Mouse (Mus musculus) 3134 (cell line): ENCODE measurements around the gene Nr4a2.

ENCODE experiments used
- DNase-seq: peaks from one replicate; pipeline ENCODE4 v3.0.0-alpha.2; 2011; ENCODE audit warnings: low spot score; ENCODE audit not compliant: insufficient read length; ENCODE audit errors: extremely low read depth

Gene Nr4a2

DNA sequence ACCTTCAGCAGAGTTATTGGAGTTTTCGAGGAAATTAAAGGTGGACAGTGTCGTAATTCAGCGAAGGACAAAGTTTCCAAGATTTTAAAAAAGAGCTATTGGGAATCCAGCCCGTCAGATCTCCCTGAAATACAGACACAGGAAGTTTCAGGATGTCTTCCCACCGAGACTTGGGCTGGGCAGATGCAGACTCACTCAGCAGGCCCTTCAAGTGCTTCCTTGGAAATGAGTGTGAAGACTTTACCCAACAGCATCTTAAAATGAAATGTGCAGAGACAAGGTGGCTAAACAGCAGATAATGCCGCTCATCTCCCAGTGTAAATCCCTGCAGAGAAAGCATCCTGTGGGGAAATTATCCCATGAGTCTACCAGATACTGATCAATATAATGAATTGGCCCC, 10.9 kb downstream of the Nr4a2 start:
- no peak for DNase-seq

DNA sequence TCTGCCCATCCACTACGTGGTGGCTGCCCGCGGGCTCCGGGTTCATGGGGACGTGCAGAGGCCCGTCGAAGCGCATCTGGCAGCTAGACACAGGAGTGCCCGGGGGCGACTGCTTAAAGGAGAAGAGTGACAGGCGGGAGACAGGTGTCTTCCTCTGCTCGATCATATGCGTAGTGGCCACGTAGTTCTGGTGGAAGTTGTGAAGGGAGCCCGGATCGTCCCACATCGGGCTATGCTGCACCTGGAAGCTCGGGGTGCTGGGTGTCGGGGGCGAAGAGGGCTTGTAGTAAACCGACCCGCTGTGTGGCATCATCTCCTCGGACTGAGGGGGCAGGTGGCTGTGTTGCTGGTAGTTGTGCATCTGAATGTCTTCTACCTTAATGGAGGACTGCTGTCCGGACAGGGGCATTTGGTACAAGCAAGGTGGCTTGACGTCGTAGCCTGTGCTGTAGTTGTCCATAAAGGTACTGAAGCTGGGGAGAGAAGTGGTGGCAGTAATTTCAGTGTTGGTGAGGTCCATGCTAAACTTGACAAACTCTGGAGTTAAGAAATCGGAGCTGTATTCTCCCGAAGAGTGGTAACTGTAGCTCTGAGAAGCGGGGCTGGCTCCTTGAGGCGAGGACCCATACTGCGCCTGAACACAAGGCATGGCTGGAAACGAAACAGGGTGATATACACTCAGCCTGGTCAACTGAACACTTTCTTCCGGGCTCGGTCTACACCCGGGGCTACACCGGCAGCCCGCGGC, 11.8 kb downstream of the Nr4a2 start:
- DNase-seq, result no peak

- no peak for DNase-seq
Observed at GRCm38 (mm10) chr2:57111011-57111790, 12.6 kb downstream of the Nr4a2 start.

GRCm38 (mm10) chr2:57110401-57110800, 13.4 kb downstream of the Nr4a2 start:
- no peak for DNase-seq

- DNase-seq, result no peak
Observed at GRCm38 (mm10) chr2:57109926-57110325, 13.9 kb downstream of the Nr4a2 start.

GRCm38 (mm10) chr2:57109301-57109700, 14.5 kb downstream of the Nr4a2 start:
- DNase-seq, result no peak

DNA sequence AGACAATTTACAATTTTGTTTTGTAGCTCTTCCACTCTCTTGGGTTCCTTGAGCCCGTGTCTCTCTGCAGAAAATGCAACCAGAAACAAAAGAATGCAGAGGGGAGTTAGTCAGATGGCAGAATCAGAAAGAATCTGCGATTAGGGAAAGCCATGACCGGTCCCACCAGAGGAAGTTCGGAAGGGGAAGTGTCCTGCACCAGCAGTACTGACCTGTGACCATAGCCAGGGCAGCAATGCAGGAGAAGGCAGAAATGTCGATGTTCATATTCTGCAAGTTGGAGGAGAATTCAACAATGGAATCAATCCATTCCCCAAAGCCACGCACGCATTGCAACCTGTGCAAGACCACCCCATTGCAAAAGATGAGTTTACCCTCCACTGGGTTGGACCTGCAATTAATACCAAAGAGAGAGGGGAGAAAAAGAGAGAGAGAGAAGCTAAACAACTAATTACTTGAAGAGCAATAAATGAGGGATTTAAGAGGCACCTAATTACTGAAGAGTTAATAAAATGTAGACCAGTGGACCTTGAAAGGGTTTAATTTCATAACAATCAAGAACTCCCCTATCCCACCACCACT, 15.4 kb downstream of the Nr4a2 start:
- no peak for DNase-seq

GRCm38 (mm10) chr2:57105401-57105800, 18.4 kb downstream of the Nr4a2 start:
- no peak for DNase-seq

DNA sequence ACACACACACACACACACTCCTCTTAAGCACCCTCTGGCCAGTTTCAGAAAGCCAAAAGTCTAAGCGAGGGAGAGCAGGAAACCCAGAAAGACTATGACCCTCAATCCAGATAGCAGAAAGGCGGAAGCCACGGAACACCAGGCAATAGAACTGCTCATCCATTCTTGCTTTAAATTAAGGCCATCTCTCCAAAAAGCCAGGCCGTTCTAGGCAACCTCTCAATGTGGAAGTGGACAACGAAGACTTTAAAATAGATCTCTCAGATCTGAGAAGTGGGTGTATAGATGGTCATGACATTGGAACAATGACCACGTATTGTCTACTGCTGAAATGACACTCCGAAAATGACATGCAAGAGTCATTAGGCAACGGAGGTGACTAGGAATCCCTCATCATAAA, 19.1 kb downstream of the Nr4a2 start:
- DNase-seq, result no peak

- no peak for DNase-seq
Observed at GRCm38 (mm10) chr2:57103845-57104660, 19.8 kb downstream of the Nr4a2 start.

DNA sequence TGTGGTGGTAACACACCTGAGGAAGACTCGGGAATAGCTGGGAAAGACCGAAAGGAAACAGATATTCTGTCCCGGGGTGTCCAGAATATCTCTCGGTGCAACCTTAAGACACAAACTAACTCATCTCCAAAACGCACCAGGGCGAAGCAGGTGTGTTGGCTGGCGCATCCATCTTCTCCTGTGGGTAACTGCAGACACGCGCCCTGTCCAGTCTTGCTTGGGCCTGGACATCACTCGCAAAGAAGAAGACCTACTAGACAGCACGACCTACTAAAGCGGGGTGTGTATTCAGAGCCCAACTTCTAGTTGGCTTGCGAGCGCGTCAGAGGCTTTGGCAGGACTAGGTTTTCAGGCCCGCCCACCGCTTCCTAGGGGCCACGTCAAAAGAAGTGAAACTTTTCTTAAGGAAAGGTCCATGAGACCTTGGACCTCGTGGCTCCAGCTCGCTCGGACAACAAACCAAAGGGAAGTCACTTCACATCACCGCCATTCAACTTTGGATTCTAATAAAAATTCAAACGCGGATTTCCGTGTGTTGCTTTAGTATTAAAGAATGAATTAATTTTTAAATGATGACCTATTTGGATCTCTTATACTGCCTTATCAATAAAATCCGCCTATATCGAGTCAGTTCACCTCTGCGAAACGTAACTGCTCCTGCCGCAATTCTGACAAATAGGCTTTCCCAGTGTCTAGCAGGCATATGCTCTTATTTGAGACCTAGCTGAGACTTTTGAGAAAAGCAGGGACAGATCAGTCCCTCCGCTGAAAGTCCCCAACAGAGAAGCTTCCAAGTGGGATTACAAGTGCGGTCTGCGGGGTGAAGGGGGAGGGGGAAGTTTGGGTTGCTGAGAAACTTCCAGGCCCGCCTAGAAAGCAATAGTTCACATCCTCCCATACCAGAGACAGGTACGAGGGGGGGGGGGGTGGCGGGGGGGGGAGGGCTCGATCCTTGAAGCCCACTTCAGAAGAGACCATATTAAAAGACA, 20.7 kb downstream of the Nr4a2 start:
- no peak for DNase-seq

- DNase-seq, result no peak
Observed at GRCm38 (mm10) chr2:57102091-57102855, 21.5 kb downstream of the Nr4a2 start.

GRCm38 (mm10) chr2:57100241-57100640, 23.6 kb downstream of the Nr4a2 start:
- no peak for DNase-seq

GRCm38 (mm10) chr2:57072452-57072851, 51.4 kb downstream of the Nr4a2 start:
- DNase-seq, result no peak

DNA sequence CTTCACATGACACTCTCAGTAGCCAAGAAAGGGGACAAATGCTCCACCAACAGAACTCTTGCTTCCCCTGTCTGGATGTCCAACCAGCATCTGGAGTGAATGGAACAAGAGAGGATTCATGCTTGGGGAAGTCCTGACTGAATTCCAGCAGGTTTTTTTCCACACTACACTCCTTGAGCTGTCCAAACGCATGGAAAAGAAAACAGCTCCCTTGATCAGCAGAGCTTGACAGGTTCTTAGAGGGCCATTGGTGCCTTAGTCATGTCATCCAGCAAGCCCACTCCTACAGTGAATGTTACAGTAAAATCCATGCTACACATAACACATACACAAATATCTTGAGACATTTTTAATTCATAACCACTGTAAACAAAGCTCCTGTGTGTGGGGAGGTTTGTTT, 60.3 kb downstream of the Nr4a2 start:
- no peak for DNase-seq
